Mouse (Mus musculus) forebrain, embryonic 16.5 days (tissue): Measurements from ENCODE around the gene Kiss1. TPM values are rescaled to one million over a fixed set of nuclear protein-coding genes. Genes with fewer than 3 reads are reported as not detected.

Experiments used
- ATAC-seq: fragments of 200-750 bp; cut with Nextera tagmentation; 2 replicates; pipeline ENCODE4 v1.8.0; 2017; ENCODE audit warnings: mild to moderate bottlenecking, moderate library complexity
- H3K27ac ChIP-seq: fragments of 300-500 bp; sonication (generic); 2 replicates; pipeline ENCODE4 v1.5.1; 2014; ENCODE audit warnings: low read length, control low read depth
- H3K27me3 ChIP-seq: fragments of 300-500 bp; sonication (generic); replicated peaks from 2 replicates; pipeline ENCODE4 v1.6.1; 2014; ENCODE audit warnings: low read length; ENCODE audit not compliant: control insufficient read depth, insufficient read depth
- H3K36me3 ChIP-seq: fragments of 300-500 bp; sonication (generic); 2 replicates; pipeline ENCODE4 v1.6.1; 2014; ENCODE audit not compliant: control insufficient read depth, insufficient read depth
- H3K4me1 ChIP-seq: fragments of 300-500 bp; sonication (generic); replicated peaks from 2 replicates; pipeline ENCODE4 v1.6.1; 2014; ENCODE audit warnings: low read length; ENCODE audit not compliant: control insufficient read depth, insufficient read depth
- H3K4me2 ChIP-seq: fragments of 300-500 bp; sonication (generic); 2 replicates; pipeline ENCODE4 v1.6.1; 2014; ENCODE audit warnings: mild to moderate bottlenecking, low read length, control low read depth
- H3K4me3 ChIP-seq: fragments of 300-500 bp; sonication (generic); replicated peaks from 2 replicates; pipeline ENCODE4 v1.5.1; 2014; ENCODE audit warnings: mild to moderate bottlenecking, low read length, control low read depth
- H3K9ac ChIP-seq: fragments of 300-500 bp; sonication (generic); replicated peaks from 2 replicates; pipeline ENCODE4 v1.6.1; 2014; ENCODE audit warnings: low read depth, low read length, control low read depth
- H3K9me3 ChIP-seq: fragments of 300-500 bp; sonication (generic); 2 replicates; pipeline ENCODE4 v1.6.1; 2016; ENCODE audit warnings: low read length; ENCODE audit not compliant: control insufficient read depth
- WGBS: fragments of 180-500 bp; shearing (Covaris S2); extraction: QIAGEN DNeasy Blood & Tissue Kit; methylation state at CpG from one replicate; pipeline ENCODE4 v1.1.7; 2014; 5-methylcytosine and 5-hydroxymethylcytosine counted together
- polyA plus RNA-seq: library from polyadenylated mRNA; unstranded; fragments of >200 nt; fragmentation: Nextera tagmentation; extraction: Ambion mirVana; gene quantifications from 2 replicates; pipeline ENCODE4 v1.2.1, GENCODE M21; 2015

Gene Kiss1
- 0.60 and 0.63 TPM in 2 replicates for polyA plus RNA-seq

- Histone ChIP-seq H3K9me3 (no peaks in the 10 kb centered on the region), H3K36me3 (no peaks in the 10 kb centered on the region), H3K27ac (no peak within 1 kb of the TSS), H3K4me3 (no peak within 1 kb of the TSS), H3K27me3 (no peaks in the 10 kb centered on the region), H3K4me2 (no peak within 1 kb of the TSS), H3K9ac (no peak within 1 kb of the TSS), H3K4me1 (0 out of 2 replicates have a peak, but pooled peaks cover 3% of the 10 kb centered on the region)
- peak; percentile 66; the same call in 1 of the 2 replicates for ATAC-seq
- 74% methylated on average over 13 of the region's 13 CpGs for WGBS
Observed at GRCm38 (mm10) chr1:133321267-133321925, at the start of gene Kiss1. TSS of gene Kiss1 (plus strand) at chr1:133321875.

- no peaks in the 10 kb centered on the region for H3K27me3 ChIP-seq
- no peak overlapping the region for H3K4me3 ChIP-seq
- no peak overlapping the region for H3K9ac ChIP-seq
- H3K4me1 ChIP-seq, result no peaks in the 10 kb centered on the region
- no peaks in the 10 kb centered on the region for H3K9me3 ChIP-seq
- H3K27ac ChIP-seq, result no peak overlapping the region
- 93% methylated on average over 19 of the region's 19 CpGs for WGBS
- H3K4me2 ChIP-seq, result no peak overlapping the region
- no peak for ATAC-seq
- 0 out of 2 replicates have a peak, but pooled peaks cover 5% of the 10 kb centered on the region for H3K36me3 ChIP-seq
Observed at GRCm38 (mm10) chr1:133274163-133274562, 47.5 kb upstream of the Kiss1 start.

GRCm38 (mm10) chr1:133276983-133277382, 44.7 kb upstream of the Kiss1 start:
- no peaks in the 10 kb centered on the region for H3K4me1 ChIP-seq
- no peaks in the 10 kb centered on the region for H3K27me3 ChIP-seq
- no peak overlapping the region for H3K4me3 ChIP-seq
- H3K36me3 ChIP-seq, result 0 out of 2 replicates have a peak, but pooled peaks cover 5% of the 10 kb centered on the region
- H3K27ac ChIP-seq, result no peak overlapping the region
- H3K9me3 ChIP-seq, result no peaks in the 10 kb centered on the region
- no peak for ATAC-seq
- no peak overlapping the region for H3K9ac ChIP-seq
- H3K4me2 ChIP-seq, result no peak overlapping the region
- WGBS, result 84% methylated on average over 5 of the region's 5 CpGs

GRCm38 (mm10) chr1:133278539-133278938, 43.1 kb upstream of the Kiss1 start:
- 77% methylated on average over 6 of the region's 6 CpGs for WGBS
- no peak overlapping the region for H3K4me3 ChIP-seq
- H3K4me2 ChIP-seq, result no peak overlapping the region
- H3K36me3 ChIP-seq, result 0 out of 2 replicates have a peak, but pooled peaks cover 3% of the 10 kb centered on the region
- H3K4me1 ChIP-seq, result no peaks in the 10 kb centered on the region
- no peak overlapping the region for H3K27ac ChIP-seq
- no peaks in the 10 kb centered on the region for H3K9me3 ChIP-seq
- no peaks in the 10 kb centered on the region for H3K27me3 ChIP-seq
- ATAC-seq, result no peak
- no peak overlapping the region for H3K9ac ChIP-seq

DNA sequence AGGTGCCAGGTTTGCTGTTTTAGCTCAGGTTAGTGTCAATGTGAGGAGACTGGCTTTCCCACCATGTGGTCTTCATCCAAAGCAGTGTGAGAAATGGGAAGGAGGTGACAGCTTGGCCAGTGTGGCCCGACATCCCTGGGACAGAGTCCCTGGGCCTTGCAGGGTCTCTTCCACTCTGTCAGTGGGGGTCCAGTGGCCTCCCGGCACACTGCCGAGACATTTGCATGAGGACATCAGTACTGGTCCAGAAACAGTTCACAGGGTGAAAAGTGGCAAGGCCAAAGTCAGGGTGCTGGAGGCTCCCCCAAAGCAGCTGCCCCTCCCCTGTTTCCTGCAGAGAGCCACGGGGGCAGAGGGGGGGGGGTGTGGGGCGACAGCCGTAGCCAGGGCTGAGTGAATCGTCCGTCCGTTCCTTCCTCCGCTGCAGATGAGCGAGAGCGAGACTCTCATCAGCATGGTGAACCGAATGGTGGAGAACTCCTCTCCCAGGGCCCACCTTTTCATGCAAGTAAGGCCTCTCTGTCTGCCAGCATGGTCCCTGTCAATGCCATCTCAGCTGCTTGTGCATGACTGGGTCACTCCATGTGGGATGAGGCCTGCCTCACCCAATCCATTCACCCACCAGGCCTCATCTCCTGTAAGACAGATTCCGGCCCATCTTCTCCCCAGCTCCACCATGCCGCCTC, 42.6 kb upstream of the Kiss1 start:
- H3K4me1 ChIP-seq, result no peaks in the 10 kb centered on the region
- H3K27me3 ChIP-seq, result no peaks in the 10 kb centered on the region
- 0 out of 2 replicates have a peak, but pooled peaks cover 3% of the 10 kb centered on the region for H3K36me3 ChIP-seq
- no peak overlapping the region for H3K4me2 ChIP-seq
- WGBS, result 77% methylated on average over 15 of the region's 15 CpGs
- no peaks in the 10 kb centered on the region for H3K9me3 ChIP-seq
- H3K27ac ChIP-seq, result no peak overlapping the region
- no peak overlapping the region for H3K9ac ChIP-seq
- no peak for ATAC-seq
- no peak overlapping the region for H3K4me3 ChIP-seq

DNA sequence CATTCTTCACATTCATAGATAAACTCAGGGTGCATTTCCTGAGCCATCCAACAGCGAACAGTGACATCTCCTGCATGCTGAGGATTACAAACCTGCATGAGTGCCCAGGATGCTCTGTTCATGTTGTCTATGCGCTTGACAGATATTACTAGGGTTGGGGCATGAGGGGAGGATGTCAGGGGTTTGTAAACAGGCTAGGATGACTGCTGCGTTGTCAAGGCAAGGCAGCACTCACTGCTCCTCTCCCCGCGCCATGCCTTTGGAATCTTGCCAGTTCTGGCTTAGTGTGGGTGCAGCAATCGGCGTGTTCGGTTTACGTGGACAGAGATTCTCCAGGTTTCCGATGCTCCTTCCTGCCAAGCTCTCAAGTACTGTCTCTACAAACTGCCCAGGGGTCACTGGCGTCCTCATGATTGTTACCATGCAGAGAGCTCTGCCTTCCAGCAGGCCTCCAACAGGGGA, 42.0 kb upstream of the Kiss1 start:
- no peak for ATAC-seq
- no peak overlapping the region for H3K4me3 ChIP-seq
- no peaks in the 10 kb centered on the region for H3K27me3 ChIP-seq
- H3K4me1 ChIP-seq, result no peaks in the 10 kb centered on the region
- 0 out of 2 replicates have a peak, but pooled peaks cover under 1% of the 10 kb centered on the region for H3K36me3 ChIP-seq
- H3K27ac ChIP-seq, result no peak overlapping the region
- 63% methylated on average over 11 of the region's 11 CpGs for WGBS
- H3K9me3 ChIP-seq, result no peaks in the 10 kb centered on the region
- H3K9ac ChIP-seq, result no peak overlapping the region
- no peak overlapping the region for H3K4me2 ChIP-seq

- Histone ChIP-seq H3K9me3 (no peaks in the 10 kb centered on the region), H3K36me3 (no peaks in the 10 kb centered on the region), H3K4me3 (no peak overlapping the region), H3K9ac (no peak overlapping the region), H3K4me1 (no peaks in the 10 kb centered on the region), H3K27me3 (no peaks in the 10 kb centered on the region), H3K27ac (no peak overlapping the region), H3K4me2 (no peak overlapping the region)
- WGBS, result 91% methylated on average over 2 of the region's 2 CpGs
- ATAC-seq, result no peak
Observed at GRCm38 (mm10) chr1:133280537-133280936, 41.1 kb upstream of the Kiss1 start.

DNA sequence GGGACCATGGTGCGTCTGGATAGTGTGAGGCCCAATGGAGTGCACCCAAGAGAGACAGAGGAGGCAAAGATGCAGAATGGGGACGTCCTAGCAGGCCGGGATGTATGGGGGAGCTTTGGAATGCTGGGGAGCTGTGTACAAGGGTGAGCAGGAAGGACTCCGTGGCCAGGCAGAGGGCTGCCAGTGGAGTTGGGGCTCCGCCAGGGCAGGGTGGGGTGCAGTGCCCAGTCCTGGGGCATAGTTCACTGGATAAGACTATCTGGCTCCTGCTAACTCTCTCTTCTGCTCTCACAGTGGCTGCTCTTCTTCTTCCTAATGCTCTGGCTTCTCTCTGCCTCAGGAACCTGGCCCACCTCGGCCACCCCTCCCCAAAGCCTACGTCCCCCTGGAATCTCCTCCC, 35.8 kb upstream of the Kiss1 start:
- Histone ChIP-seq H3K36me3 (peaks cover 4% of the 10 kb centered on the region; the same call in 1 of the 2 replicates), H3K4me3 (no peak overlapping the region), H3K4me2 (no peak overlapping the region), H3K27ac (no peak overlapping the region), H3K9me3 (no peaks in the 10 kb centered on the region), H3K4me1 (no peaks in the 10 kb centered on the region), H3K9ac (no peak overlapping the region), H3K27me3 (no peaks in the 10 kb centered on the region)
- ATAC-seq, result no peak
- 80% methylated on average over 7 of the region's 7 CpGs for WGBS

- H3K36me3 ChIP-seq, result peaks cover 4% of the 10 kb centered on the region; the same call in 1 of the 2 replicates
- H3K27ac ChIP-seq, result no peak overlapping the region
- H3K9me3 ChIP-seq, result no peaks in the 10 kb centered on the region
- H3K9ac ChIP-seq, result no peak overlapping the region
- no peak overlapping the region for H3K4me2 ChIP-seq
- 91% methylated on average over 4 of the region's 4 CpGs for WGBS
- no peak overlapping the region for H3K4me3 ChIP-seq
- ATAC-seq, result no peak
- H3K4me1 ChIP-seq, result no peaks in the 10 kb centered on the region
- H3K27me3 ChIP-seq, result no peaks in the 10 kb centered on the region
Observed at GRCm38 (mm10) chr1:133287051-133287450, 34.6 kb upstream of the Kiss1 start.
